Mouse (Mus musculus): ENCODE results near the gene Ranbp1.
"Not testable (repeated sequence)": the region's sequence is repeated elsewhere in the genome, so short reads cannot be mapped to it uniquely, and the experiment has no call there.

The Ranbp1 gene

GRCm38 (mm10) chr16:18248433-18249363 is at the start of gene Ranbp1, which contains the start of gene Trmt2a:
Gene Ranbp1 (minus strand): TSS chr16:18248732.
Gene Trmt2a (plus strand): TSS chr16:18248679.
- DNase-seq (ENCODE audit: low spot score in 2 of 2): peak; percentile 96

DNA sequence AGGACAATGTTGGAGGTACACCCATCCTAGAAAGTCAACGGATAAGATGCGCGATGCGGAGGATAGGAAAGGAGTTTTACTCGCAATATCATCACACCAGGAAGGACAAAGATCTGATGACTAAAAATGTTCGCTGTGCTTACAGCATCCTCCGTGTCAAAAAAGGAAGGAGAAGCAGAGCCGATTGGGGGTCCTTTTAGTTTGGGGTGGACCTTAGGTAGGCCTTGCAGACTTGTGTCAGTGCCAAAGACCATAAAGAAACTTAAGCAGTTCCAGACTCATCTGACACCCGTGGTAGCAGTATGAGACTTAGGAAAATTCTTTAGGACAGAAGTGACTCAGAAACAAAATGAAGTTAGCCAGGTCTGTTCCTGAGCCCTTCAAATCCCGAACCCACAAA is 41.1 kb upstream of the Ranbp1 start:
- DNase-seq (ENCODE audit: low spot score in 2 of 2): not testable (repeated sequence)

- DNase-seq (ENCODE audit: low spot score in 2 of 2): peak; percentile 90 to 97
These were observed 40.6 kb upstream of the Ranbp1 start, which contains the start of gene Dgcr8 for GRCm38 (mm10) chr16:18289067-18289588. Gene Dgcr8 (minus strand): TSS chr16:18289246.

DNA sequence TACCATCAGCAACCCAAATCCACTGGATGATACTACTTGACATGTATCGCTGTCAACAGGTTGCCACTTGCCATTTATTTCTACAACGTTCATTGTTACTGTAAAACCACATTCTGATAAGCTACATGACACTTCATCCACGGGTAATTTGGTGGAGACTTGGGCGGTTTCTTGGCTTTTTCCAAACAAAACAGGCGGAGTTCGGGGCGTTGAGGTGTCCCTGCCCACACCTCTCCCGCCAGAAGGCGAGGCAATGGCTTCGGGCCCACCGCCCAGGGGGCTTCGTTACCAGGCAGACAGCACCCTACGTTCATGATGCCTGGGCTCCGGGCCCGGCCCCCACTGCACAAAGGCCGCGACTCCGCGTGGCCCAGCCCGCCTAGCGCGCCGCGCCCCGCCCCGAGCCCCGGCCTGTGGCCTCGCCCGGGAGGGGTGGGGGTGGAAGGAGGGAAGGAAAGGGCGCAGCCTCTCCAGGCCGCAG is 40.1 kb upstream of the Ranbp1 start:
- DNase-seq (ENCODE audit: low spot score in 2 of 2): no peak

DNA sequence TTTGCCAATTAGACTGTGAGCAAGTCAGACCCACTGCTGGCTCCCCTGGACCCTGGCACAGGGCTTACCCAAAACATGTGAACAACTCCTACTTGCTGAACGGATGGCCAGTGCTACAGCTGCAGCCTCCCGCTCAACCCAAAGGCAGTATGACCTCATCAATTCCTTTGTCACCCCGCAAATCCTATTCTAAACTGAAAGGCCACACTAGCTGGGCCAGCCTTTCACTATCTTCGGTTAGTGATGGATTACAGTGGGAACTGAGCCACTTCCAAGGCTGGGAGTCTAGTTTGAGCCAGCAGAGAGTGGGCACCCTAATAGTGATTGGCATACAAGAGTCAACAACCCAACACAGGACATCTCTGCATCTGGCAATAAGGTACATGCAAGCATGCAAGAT is 39.6 kb upstream of the Ranbp1 start:
- DNase-seq (ENCODE audit: low spot score in 2 of 2): no peak

- DNase-seq (ENCODE audit: low spot score in 2 of 2): no peak
These were observed 26.6 kb upstream of the Ranbp1 start for GRCm38 (mm10) chr16:18275166-18275565.

DNA sequence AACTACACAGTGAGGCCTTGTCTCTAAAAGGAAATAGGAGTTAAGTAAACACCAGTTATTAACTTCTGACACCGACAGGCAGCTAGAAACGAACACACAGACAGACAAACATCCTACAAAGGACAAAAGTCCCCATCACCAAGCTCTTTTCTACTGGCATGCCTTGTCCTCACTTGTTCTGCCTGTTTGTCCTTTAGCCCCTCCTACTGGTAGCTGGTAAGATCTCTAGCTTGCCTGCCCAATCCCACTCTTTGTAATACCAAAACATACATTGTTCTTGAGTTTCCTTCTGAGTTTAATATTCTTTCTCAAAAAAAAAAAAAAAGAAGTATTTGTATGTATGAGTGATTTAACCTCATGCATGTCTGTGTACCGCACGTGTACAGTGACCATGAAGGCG is 19.6 kb upstream of the Ranbp1 start:
- DNase-seq (ENCODE audit: low spot score in 2 of 2): no peak

DNA sequence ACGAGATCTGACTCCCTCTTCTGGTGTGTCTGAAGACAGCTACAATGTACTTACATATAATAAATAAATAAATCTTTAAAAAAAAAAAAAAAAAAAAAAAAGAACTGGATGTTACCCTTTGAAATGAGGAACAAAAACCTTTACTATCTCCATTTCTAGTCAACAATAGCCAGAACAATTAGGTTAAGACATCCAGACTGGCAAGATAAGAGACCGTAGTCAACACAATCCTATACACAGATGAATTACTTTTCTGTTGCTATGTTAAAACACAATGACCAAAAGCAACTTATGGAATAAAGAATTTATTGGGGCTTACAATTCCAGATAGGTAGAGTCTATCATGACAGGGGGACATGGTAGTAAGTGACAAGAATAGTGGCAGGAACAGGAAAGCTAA is 16.5 kb upstream of the Ranbp1 start:
- DNase-seq (ENCODE audit: low spot score in 2 of 2): no peak

DNA sequence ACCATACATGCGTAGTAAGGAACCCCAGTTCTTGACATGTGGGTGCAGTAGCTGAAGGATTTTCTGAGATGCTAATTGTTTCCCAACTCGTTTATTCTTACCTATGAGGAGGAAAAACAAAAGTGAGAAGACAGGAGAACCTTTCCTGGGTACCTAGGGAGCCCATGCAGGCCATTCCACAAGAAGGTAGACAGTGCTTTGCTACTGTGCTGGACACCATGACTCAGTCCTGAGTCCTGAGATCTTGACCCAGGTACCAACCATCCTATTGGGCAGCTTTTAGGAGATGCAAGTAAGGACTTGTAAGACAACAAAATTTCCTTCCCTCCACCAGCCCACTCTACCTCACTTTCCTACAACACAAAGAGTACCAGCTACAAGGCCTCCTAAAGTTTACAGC is 9.7 kb upstream of the Ranbp1 start, which contains the start of gene Gm49776:
TSS of gene Gm49776 (minus strand) at position 101 of the 400 bp plus-strand sequence.
- no peak for DNase-seq (ENCODE audit: low spot score in 2 of 2)

DNA sequence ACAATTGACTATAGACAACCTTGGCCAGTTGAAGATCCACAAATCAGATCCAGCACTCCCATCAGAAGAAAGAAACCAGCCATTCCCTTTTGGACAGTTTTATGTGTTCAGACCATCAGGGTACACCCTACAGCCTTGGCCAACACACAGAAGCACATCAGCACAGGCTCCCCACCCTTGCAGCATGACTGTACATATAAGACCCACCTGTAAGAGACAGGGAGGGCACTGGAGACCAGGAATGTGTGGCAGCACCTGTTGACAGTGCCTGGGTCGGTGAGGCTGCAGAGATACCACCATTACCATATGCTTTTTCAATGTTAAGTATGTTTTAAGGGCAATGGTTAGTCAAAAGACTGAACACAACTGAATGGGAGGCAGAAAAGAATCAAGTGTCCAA is 5.3 kb upstream of the Ranbp1 start:
- DNase-seq (ENCODE audit: low spot score in 2 of 2): no peak

DNA sequence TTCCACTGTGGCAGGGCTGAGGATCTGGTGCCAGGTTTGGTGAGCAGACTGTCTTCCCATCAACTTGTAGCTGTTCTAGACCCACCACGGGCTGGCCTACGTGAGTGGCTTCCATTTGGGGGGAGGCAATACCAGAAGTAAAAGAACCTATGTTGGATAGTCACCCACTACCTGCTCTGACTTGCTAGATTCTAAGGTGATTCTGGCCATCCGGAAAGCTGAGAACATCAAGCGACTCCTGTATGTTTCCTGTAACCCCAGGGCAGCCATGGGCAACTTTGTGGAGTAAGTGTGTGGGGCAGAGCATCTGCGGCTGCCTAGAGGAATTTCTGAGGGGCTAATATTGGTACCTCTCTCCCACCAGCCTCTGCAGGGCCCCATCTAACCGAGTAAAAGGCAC is 4.2 kb upstream of the Ranbp1 start:
- no peak for DNase-seq (ENCODE audit: low spot score in 2 of 2)

- no peak for DNase-seq (ENCODE audit: low spot score in 2 of 2)
These were observed 2.6 kb upstream of the Ranbp1 start for GRCm38 (mm10) chr16:18250828-18251790.

- DNase-seq (ENCODE audit: low spot score in 2 of 2): no peak
These were observed 1.7 kb upstream of the Ranbp1 start for GRCm38 (mm10) chr16:18250231-18250630.

- peak in 1 of 2 experiments; percentile 24 for DNase-seq (ENCODE audit: low spot score in 2 of 2)
These were observed 934 bp upstream of the Ranbp1 start for GRCm38 (mm10) chr16:18249364-18249967.

- peak in 1 of 2 experiments; percentile 32 for DNase-seq (ENCODE audit: low spot score in 2 of 2)
These were observed 772 bp downstream of the Ranbp1 start for GRCm38 (mm10) chr16:18247521-18248399.

GRCm38 (mm10) chr16:18241581-18241980 is 7.0 kb downstream of the Ranbp1 start:
- no peak for DNase-seq (ENCODE audit: low spot score in 2 of 2)

- DNase-seq (ENCODE audit: low spot score in 2 of 2): no peak
These were observed 11.6 kb downstream of the Ranbp1 start for GRCm38 (mm10) chr16:18236676-18237501.

DNA sequence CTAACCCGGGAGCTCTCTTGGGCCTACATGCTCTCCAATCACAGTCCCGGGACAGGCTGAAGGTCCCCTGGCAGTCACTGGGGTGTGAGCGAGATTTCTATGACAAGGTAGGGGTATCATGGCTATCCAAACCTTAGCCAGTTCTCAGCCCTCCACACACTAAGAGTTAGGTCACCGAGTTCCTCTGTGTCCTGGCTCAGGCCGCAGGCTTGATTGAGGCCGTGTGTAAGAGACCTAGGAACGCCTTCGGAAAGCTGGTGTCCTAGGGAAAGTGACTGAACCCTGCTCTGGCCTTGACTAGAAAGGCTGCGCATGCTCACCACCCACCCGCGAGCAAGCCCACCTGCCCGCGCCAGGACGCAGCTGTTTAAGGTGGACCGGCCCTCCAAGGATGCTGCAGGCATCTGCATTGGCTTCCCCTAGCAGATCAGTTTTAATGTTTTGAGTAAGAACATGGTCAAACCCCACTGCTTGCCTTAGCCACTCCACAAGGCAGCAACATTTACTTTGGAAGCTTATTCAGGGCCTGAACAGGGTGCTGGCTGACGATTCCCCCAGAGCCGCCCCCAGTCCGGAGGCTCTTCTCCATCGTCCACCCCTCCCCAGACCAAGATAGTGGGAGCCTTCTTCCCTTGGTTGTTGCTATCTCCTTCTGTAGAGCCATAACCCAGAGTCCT is 13.0 kb downstream of the Ranbp1 start:
- DNase-seq (ENCODE audit: low spot score in 2 of 2): peak in 1 of 2 experiments; percentile 68
